ENCODE assay signal across 8 mouse cellular contexts in genomic region chr6:118477875-118478785, GRCm38 (mm10). TPM values are rescaled to one million over a fixed set of nuclear protein-coding genes. Genes with fewer than 3 reads are reported as not detected.
DNase-seq lines count a peak whose midpoint lies in the region; ATAC-seq and TF ChIP-seq lines count a peak whose summit lies in the region.

No protein-coding gene starts in this region.

- no peak for DNase-seq in liver, embryonic 11.5 days (ENCODE audit: low spot score)
- no peak for DNase-seq in liver
- no peak for DNase-seq in adrenal gland, postnatal 25 days
- DNase-seq in cerebellum, adult 11-12 months, result no peak
- DNase-seq in urinary bladder, adult 18-20 months (ENCODE audit: low spot score in 2 of 2), result no peak

- peak; percentile 11; the same call in 1 of the 2 replicates for TF ChIP-seq POLR2A in embryonic fibroblast, embryonic 13.5 days (IDR thresholded peaks at IDR 0.05; ENCODE audit: low read depth, low read length)
- no peak for TF ChIP-seq POLR2A in small intestine, adult 2 months (IDR thresholded peaks at IDR 0.05; ENCODE audit: low read depth, low read length)

- peak overlapping the region; percentile 57 for H3K4me3 ChIP-seq in liver, embryonic 11.5 days (ENCODE audit: low read depth, low read length)
- peak overlapping the region; percentile 96 for H3K4me3 ChIP-seq in embryonic fibroblast, embryonic 13.5 days (ENCODE audit: insufficient read depth, low read length)
- peak overlapping the region; percentile 72 for H3K4me3 ChIP-seq in limb, embryonic 13.5 days
- peak overlapping the region; percentile 48 for H3K4me3 ChIP-seq in small intestine, adult 2 months (ENCODE audit: low read depth, low read length)

- no peaks in the 10 kb centered on the region for H3K4me1 ChIP-seq in liver, embryonic 11.5 days (replicated peaks; ENCODE audit: control insufficient read depth, insufficient read depth, low read length)
- H3K4me1 ChIP-seq in embryonic fibroblast, embryonic 13.5 days (ENCODE audit: control insufficient read depth, insufficient read depth, low read length), result no peaks in the 10 kb centered on the region
- peaks cover 15% of the 10 kb centered on the region for H3K4me1 ChIP-seq in limb, embryonic 13.5 days
- no peaks in the 10 kb centered on the region for H3K4me1 ChIP-seq in small intestine, adult 2 months (ENCODE audit: control insufficient read depth, insufficient read depth, insufficient read length, low read length)

- H3K36me3 ChIP-seq in liver, embryonic 11.5 days (ENCODE audit: control insufficient read depth, insufficient read depth, low read length), result no peaks in the 10 kb centered on the region
- H3K36me3 ChIP-seq in limb, embryonic 13.5 days, result peaks cover 25% of the 10 kb centered on the region
- H3K36me3 ChIP-seq in small intestine, adult 2 months (ENCODE audit: control insufficient read depth, insufficient read depth, low read length), result no peaks in the 10 kb centered on the region

- WGBS in liver, embryonic 11.5 days, result 60% methylated on average over 10 of the region's 10 CpGs
- WGBS in limb, embryonic 13.5 days, result 26% methylated on average over 10 of the region's 10 CpGs
- 57% methylated on average over 10 of the region's 10 CpGs for WGBS in small intestine, adult 2 months

- no peak overlapping the region for H3K27ac ChIP-seq in liver, embryonic 11.5 days (ENCODE audit: low read depth, low read length)
- H3K27ac ChIP-seq in embryonic fibroblast, embryonic 13.5 days (ENCODE audit: insufficient read depth, low read length), result peak overlapping the region; percentile 82
- H3K27ac ChIP-seq in limb, embryonic 13.5 days, result peak overlapping the region; percentile 91
- H3K27ac ChIP-seq in small intestine, adult 2 months (ENCODE audit: insufficient read depth, low read depth, low read length), result no peak overlapping the region

- no peaks in the 10 kb centered on the region for H3K9me3 ChIP-seq in liver, embryonic 11.5 days (ENCODE audit: control insufficient read depth, low read length)
- H3K9me3 ChIP-seq in limb, embryonic 13.5 days, result no peaks in the 10 kb centered on the region

- ATAC-seq in liver, embryonic 11.5 days (replicated peaks; ENCODE audit: low FRiP score), result no peak
- no peak for ATAC-seq in limb, embryonic 13.5 days (ENCODE audit: low FRiP score, low read depth)

- peak overlapping the region; percentile 79 for H3K4me2 ChIP-seq in liver, embryonic 11.5 days
- peak overlapping the region; percentile 75 for H3K4me2 ChIP-seq in limb, embryonic 13.5 days (replicated peaks)

- no peak for TF ChIP-seq CTCF in embryonic fibroblast, embryonic 13.5 days (IDR thresholded peaks at IDR 0.05; ENCODE audit: borderline replicate concordance, insufficient read depth, low read length)
- no peak for TF ChIP-seq CTCF in small intestine, adult 2 months (IDR thresholded peaks at IDR 0.05; ENCODE audit: extremely low read depth, insufficient read length, insufficient replicate concordance, low read depth, low read length)

- H3K27me3 ChIP-seq in liver, embryonic 11.5 days (replicated peaks; ENCODE audit: control insufficient read depth, insufficient read depth, low read length), result 0 out of 2 replicates have a peak, but pooled peaks cover 7% of the 10 kb centered on the region
- no peaks in the 10 kb centered on the region for H3K27me3 ChIP-seq in limb, embryonic 13.5 days
- H3K27me3 ChIP-seq in small intestine, adult 2 months (ENCODE audit: control insufficient read depth, insufficient read depth, low read length), result no peaks in the 10 kb centered on the region; the same call in 1 of the 2 replicates

- peak overlapping the region; percentile 69 for H3K9ac ChIP-seq in liver, embryonic 11.5 days (ENCODE audit: low read depth, low read length)
- peak overlapping the region; percentile 89 for H3K9ac ChIP-seq in limb, embryonic 13.5 days

RNA-seq across cellular contexts. Expression of gene Zfp9, which starts 1.0 kb away (rescaled TPM):
- polyA plus RNA-seq in liver, embryonic 11.5 days (2014; fragmentation: Nextera tagmentation; extraction: Ambion mirVana), result 5.6 TPM in 2 replicates
- 32.4 and 42.6 TPM in 2 replicates for polyA plus RNA-seq in embryonic fibroblast, embryonic 13.5 days (2011; ENCODE audit: insufficient read length, low read depth, missing spikeins)
- polyA plus RNA-seq in limb, embryonic 13.5 days (2015; fragmentation: Nextera tagmentation; extraction: Ambion mirVana), result 17.8 and 19.1 TPM in 2 replicates
- 0.17 and 0.29 TPM in 2 replicates for polyA plus RNA-seq in small intestine, adult 2 months (2012; rRNA removed)
- total RNA-seq in adrenal gland, postnatal 25 days (2021), result 4.1 and 4.7 TPM in 2 replicates

RNA-seq across cellular contexts. Expression of gene Zfp248, which starts 22.8 kb away (rescaled TPM):
- polyA plus RNA-seq in liver, embryonic 11.5 days (2014; fragmentation: Nextera tagmentation; extraction: Ambion mirVana), result 3.5 and 4.0 TPM in 2 replicates
- polyA plus RNA-seq in embryonic fibroblast, embryonic 13.5 days (2011; ENCODE audit: insufficient read length, low read depth, missing spikeins), result 5.9 and 8.6 TPM in 2 replicates
- polyA plus RNA-seq in limb, embryonic 13.5 days (2015; fragmentation: Nextera tagmentation; extraction: Ambion mirVana), result 12.8 and 14.7 TPM in 2 replicates
- polyA plus RNA-seq in small intestine, adult 2 months (2012; rRNA removed), result 0.10 and 0.15 TPM in 2 replicates
- total RNA-seq in adrenal gland, postnatal 25 days (2021), result 3.7 and 5.2 TPM in 2 replicates

RNA-seq across cellular contexts. Expression of gene Bms1, which starts 58.9 kb away (rescaled TPM):
- polyA plus RNA-seq in liver, embryonic 11.5 days (2014; fragmentation: Nextera tagmentation; extraction: Ambion mirVana), result 57.7 and 64.9 TPM in 2 replicates
- 38.0 and 39.6 TPM in 2 replicates for polyA plus RNA-seq in embryonic fibroblast, embryonic 13.5 days (2011; ENCODE audit: insufficient read length, low read depth, missing spikeins)
- 37.4 and 42.4 TPM in 2 replicates for polyA plus RNA-seq in limb, embryonic 13.5 days (2015; fragmentation: Nextera tagmentation; extraction: Ambion mirVana)
- polyA plus RNA-seq in small intestine, adult 2 months (2012; rRNA removed), result 0.65 and 1.4 TPM in 2 replicates
- total RNA-seq in adrenal gland, postnatal 25 days (2021), result 30.3 and 30.9 TPM in 2 replicates

Comparison
In these comparisons a context has a peak if more than half of its experiments do, and no peak if none do; other contexts are left out.
1. H3K27ac ChIP-seq: peak in embryonic fibroblast, embryonic 13.5 days (single experiment) and limb, embryonic 13.5 days (single experiment); none in liver, embryonic 11.5 days (single experiment) and small intestine, adult 2 months (single experiment).
2. RNA of gene Bms1, which starts 58.9 kb away (polyA plus RNA-seq): 57.7 to 64.9 TPM in liver, embryonic 11.5 days, 37.4 to 42.4 TPM in limb, embryonic 13.5 days and 38.0 to 39.6 TPM in embryonic fibroblast, embryonic 13.5 days; 0.65 to 1.4 TPM in small intestine, adult 2 months; every median in the first group is over 10 times any median in the second.
3. Peak in every context shown above with its lines, with median percentiles within 50 percentile points of each other: H3K4me3 ChIP-seq.